Mouse (Mus musculus): ENCODE data around the gene Prdx5. TPM values are rescaled to one million over a fixed set of nuclear protein-coding genes. Genes with fewer than 3 reads are reported as not detected.

Prdx5 gene
- polyA plus RNA-seq, 1 experiment: 217 TPM

DNA sequence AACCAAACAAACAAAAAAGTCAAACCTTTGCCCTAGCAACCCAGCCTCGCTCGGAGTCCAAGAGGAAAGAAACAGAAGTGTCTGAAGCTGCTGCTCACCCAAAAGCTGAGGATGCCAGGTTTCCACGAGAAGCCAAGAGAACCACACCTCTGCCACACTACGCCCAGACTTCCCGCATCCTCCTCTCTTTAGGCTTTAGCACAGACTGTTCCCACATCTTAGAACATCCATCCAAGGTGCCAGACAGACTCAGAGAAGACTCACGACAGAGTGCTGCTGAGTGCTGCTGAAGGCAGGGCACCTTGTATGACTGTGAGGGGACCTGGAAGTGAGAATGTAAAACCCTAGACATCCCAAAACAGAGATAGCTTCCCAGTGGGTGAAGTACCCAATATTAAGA lies 34.1 kb downstream of the Prdx5 start:
- no peak for TF ChIP-seq GATA1 (IDR thresholded peaks at IDR 0.05; ENCODE audit: low read length)

DNA sequence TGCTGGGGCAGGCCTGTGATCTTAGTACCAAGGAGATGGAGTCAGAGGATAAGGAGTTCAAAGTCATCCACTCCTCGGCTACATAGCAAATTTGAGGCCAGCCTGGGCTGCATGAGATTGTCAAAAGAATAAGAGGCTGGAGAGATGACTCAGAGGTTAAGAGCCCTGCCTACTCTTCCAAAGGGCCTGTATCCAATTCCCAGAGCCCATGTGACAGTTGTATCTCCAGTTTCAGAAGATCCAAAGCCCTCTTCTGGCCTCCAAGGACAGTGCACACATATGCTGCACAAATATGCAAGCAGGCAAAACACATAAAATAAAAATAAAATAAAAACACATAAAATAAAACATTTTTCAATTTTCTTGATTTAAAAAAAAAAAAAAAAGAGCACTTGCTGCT lies 35.6 kb downstream of the Prdx5 start:
- TF ChIP-seq GATA1 (IDR thresholded peaks at IDR 0.05; ENCODE audit: low read length): no peak

DNA sequence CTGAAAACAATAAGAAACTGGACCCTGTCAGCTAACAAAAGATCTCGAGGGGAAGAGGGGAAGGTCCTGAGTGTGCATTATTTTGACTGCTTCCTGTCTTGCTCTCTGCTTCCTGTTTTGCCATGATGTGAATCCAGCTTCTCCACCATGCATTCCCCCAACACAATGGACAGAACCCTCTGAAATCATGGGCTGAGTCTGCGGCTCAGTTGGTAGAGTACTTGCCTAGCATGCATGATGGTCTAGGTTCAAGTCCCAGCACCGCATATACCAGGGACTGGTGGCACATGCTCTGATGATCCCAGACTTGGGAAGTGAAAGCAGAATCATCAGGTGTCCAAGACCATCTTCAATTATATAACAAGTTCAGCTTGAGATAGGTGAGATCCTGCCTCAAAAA lies 37.2 kb downstream of the Prdx5 start:
- no peak for TF ChIP-seq GATA1 (IDR thresholded peaks at IDR 0.05; ENCODE audit: low read length)

DNA sequence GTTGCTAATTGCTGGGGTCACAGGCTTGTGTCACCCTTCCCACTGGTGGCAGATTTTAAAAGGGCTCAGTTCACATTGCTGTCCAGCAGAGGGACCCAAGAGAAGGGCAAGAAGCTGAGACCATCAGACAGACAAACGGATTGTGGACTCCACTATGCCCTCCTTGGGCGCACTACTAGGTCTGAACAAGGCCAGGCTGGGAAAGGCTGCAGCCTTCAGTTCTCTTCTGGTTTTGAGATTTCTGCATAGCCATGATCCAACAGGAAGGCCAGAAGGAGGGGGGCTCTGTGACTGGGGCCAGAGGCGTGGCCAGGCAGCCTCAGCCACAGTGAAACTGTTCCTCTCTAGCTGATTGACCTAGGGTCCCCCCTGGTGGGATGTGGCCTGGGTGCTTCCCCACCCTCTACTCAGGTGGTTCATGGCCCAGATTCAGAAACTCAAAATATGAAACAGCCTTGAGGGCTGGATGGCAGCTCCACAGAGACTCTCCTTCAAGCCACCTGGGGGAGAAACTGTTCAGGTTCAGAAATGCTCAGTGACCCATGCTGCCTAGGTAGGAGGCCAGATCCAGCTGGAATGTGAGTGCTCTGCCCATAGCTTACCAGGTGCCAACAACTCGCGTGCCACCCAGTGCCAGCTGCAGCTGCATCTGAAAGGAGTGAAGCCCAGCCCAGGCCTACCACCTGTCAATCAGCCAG lies 38.2 kb downstream of the Prdx5 start:
- no peak for TF ChIP-seq GATA1 (IDR thresholded peaks at IDR 0.05; ENCODE audit: low read length)

DNA sequence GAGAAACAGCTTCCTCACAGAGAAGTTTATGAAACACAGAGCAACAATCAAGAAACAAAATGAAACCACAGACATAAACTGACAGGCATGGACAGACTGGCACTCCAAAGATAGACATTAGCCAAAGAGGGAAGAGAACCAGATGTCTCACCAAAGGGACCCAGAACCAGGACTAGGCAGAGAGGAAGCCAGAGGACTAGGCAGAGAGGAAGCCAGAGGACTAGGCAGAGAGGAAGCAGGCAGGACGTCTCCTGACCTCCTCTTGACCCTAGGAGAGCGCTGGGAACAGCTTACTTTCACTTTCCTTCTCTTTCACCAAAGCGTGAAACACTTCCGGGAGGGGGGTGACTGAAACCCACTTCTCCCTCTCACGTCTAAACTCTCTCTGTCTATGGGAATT lies 40.6 kb downstream of the Prdx5 start:
- no peak for TF ChIP-seq GATA1 (IDR thresholded peaks at IDR 0.05; ENCODE audit: low read length)

DNA sequence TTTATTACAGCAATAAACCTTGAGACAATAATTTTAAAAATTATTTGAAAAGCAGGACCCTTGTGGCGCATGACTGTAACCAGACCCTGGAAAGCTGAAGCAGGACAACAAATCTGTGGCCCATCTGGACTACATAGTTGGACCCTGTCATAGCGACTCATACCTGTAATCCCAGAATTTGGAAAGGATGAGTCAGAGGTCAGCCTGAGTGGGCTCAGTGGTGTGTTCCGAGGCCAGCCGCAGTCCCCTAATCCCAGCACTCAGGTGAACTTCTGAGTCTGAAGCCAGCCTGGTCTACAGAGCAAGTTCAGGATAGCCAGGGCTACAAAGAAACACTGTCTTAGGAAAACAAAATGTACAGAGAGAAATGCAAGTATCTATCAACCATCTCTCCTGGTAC lies 48.5 kb downstream of the Prdx5 start:
- TF ChIP-seq GATA1 (IDR thresholded peaks at IDR 0.05; ENCODE audit: low read length): no peak

DNA sequence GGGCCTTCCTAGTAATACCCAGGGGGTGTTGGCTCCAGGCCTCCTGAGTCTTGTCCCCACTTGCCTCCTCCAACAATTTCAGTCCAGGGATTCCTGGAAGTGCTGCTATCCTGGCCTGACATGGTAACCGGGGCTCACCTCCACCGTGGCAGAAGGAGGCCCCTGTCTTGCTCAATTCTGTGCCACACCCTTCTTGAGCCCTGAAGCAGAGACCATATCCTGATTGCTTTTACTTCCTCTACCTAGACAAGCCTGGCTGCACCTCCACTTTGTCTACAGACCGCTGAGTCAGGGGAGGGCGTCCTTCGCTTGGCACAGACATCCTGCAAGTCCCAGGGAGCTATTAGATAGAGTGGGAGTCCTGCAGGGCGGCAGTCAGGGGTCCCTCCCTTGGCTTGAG lies 49.2 kb downstream of the Prdx5 start:
- TF ChIP-seq GATA1 (IDR thresholded peaks at IDR 0.05; ENCODE audit: low read length): no peak

DNA sequence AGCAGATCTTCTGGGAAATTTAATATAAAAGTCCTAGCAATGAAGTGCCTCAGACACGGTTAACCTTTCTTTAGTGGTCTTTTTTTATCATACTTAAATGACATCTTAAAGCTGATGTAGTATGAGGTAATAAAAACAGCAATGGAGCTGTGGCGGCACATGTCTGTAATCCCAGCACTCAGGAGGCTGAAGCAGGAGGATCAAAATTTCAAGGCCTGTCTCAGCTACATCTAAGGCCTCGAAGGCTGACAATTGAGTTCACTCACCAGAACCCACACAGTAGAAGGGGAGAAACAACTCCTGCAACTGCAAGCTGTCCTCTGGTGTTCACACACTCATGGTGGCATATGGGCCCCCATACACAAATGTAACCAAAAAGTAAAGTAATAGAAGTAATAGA lies 49.9 kb downstream of the Prdx5 start:
- TF ChIP-seq GATA1 (IDR thresholded peaks at IDR 0.05; ENCODE audit: low read length): no peak

DNA sequence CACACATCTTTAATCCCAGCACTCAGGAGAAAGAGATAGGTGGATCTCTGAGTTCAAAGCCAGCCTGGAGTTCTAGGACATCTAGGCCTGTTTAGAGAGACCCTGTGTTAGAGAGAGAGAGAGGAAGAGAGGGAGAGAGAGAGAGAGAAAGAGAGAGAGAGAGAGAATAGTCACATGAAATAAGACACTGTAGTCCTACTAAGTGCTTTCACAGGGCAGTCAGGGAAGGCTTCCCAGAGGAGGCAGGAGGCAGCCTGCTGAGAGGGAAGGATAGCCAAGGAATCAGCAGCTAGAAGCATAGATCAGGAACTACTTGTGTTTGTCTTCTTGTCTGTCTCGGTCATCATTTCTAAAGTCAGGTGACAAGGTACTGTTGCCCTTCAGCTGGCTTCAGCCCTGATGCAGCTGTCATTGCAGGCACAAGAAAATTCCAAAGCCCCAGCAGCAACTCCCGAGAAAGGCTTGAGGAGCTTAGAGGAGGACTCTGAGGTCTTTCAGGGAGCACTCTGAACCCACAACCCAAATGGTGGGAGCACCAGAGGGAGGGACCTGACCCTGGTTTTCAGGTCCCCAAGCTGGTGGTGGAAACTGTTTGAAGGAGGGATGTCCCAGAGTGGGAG lies 50.8 kb downstream of the Prdx5 start:
- no peak for TF ChIP-seq GATA1 (IDR thresholded peaks at IDR 0.05; ENCODE audit: low read length)

DNA sequence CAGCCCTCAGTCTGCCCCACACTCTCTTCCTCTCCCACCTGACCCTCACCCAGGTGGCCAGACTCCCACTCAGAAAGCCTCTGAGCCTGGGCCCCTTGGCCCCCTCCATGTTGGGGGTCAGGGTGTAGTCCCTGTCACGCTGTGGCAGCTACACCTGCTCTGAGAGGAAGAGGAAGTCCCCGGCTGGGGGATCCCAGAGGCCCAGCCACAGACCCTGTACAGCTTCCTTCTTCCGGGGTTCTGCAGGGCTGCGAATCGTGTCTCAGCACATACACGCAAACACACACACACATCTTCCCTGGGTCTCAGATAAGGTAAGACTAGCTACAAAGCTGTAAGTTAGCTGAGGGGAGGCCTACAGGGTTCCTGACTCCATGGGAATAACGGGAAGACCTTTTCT lies 51.9 kb downstream of the Prdx5 start, which contains the start of gene Ccdc88b:
Gene Ccdc88b, minus strand, starts transcription at position 181 of the 400 bp plus-strand sequence.
- no peak for TF ChIP-seq GATA1 (IDR thresholded peaks at IDR 0.05; ENCODE audit: low read length)

DNA sequence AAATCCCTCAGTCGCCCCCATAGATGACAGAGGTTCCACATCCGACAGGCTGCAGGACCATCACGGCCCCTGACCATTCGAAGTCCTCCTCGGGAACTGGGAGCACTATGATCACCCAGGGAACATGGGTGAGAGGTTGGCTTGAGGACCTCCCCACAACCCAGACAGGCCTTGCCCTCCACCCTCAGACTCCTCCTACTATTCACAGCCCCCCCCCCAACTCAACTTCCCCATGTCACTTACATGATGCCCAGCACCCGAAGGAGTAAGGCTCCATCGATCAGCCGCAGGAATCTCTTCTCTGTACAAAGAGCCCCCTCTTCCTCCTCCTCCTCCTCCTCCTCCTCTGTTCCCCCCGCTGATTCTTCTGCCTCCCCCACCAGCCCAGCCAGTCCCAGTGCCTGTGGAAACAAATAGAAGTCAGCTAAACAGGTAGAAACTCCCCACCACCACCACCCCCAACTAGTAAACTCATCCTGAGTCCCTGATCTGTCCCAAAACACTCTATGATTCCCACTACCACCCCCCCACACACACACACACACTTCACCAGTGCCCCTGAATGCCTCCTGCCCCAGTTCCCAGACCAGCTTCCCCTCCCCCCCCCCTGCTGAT lies 52.4 kb downstream of the Prdx5 start:
- no peak for TF ChIP-seq GATA1 (IDR thresholded peaks at IDR 0.05; ENCODE audit: low read length)

DNA sequence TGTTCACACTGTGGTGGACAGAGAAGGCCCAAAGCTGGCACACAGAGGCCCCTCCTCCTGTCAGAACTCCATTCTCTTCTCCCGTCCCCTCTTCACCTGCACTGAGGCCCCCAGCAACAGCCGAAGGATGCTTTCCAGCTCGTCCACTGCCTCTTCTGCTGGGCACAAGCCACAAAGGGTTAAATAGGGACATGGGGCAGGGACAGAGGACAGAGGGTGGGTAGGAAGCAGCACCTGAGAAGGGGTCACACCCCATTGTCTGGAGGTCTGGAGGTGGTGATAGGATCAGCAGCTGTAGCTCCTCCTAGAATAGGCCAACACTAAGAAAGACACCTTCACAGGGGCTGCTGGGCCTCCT lies 52.9 kb downstream of the Prdx5 start:
- no peak for TF ChIP-seq GATA1 (IDR thresholded peaks at IDR 0.05; ENCODE audit: low read length)

Other genes starting within 250 kb of the Prdx5 start
- gene Rps6ka4, start 69.5 kb downstream of the Prdx5 start, polyA plus RNA-seq (2012): 50.6 and 57.4 TPM in 2 replicates
- gene Ccdc88b, start 51.9 kb downstream of the Prdx5 start, polyA plus RNA-seq (2012): 73.0 and 102 TPM in 2 replicates
- 247 and 344 TPM in 2 replicates for gene Trmt112, start 408 bp downstream of the Prdx5 start, polyA plus RNA-seq (2012)
- 31.8 and 38.0 TPM in 2 replicates for gene Esrra, start 11.7 kb upstream of the Prdx5 start, polyA plus RNA-seq (2012)
- not detected in 2 replicates for gene Catsperz, start 15.3 kb upstream of the Prdx5 start, polyA plus RNA-seq (2012)
- 0.05 TPM in 1 of 2 replicates, not detected in the other for gene Kcnk4, start 24.4 kb upstream of the Prdx5 start, polyA plus RNA-seq (2012)
- 88.9 and 90.9 TPM in 2 replicates for gene Bad, start 31.8 kb upstream of the Prdx5 start, polyA plus RNA-seq (2012)
- gene Gpr137, start 32.4 kb upstream of the Prdx5 start, polyA plus RNA-seq (2012): 46.8 and 52.9 TPM in 2 replicates
- gene Ppp1r14b, start 64.9 kb upstream of the Prdx5 start, polyA plus RNA-seq (2012): 628 and 766 TPM in 2 replicates
- gene Plcb3, start 66.4 kb upstream of the Prdx5 start, polyA plus RNA-seq (2012): 23.1 and 24.7 TPM in 2 replicates
- gene Fkbp2, start 70.4 kb upstream of the Prdx5 start, polyA plus RNA-seq (2012): 182 and 256 TPM in 2 replicates
- 158 and 169 TPM in 2 replicates for gene Vegfb, start 77.5 kb upstream of the Prdx5 start, polyA plus RNA-seq (2012)
- gene Dnajc4, start 82.5 kb upstream of the Prdx5 start, polyA plus RNA-seq (2012): 20.6 and 23.1 TPM in 2 replicates
- gene Nudt22, start 86.0 kb upstream of the Prdx5 start, polyA plus RNA-seq (2012): 30.5 and 39.5 TPM in 2 replicates
- 1.0 and 1.7 TPM in 2 replicates for gene Trpt1, start 86.0 kb upstream of the Prdx5 start, polyA plus RNA-seq (2012)
- 903 and 1,003 TPM in 2 replicates for gene Fermt3, start 109.4 kb upstream of the Prdx5 start, polyA plus RNA-seq (2012)
- gene Stip1, start 129.9 kb upstream of the Prdx5 start, polyA plus RNA-seq (2012): 144 and 252 TPM in 2 replicates
- 13.8 and 18.3 TPM in 2 replicates for gene Macrod1, start 146.7 kb upstream of the Prdx5 start, polyA plus RNA-seq (2012)
- gene Flrt1, start 195.6 kb upstream of the Prdx5 start, polyA plus RNA-seq (2012): not detected in 2 replicates